Mouse (Mus musculus) limb, embryonic 15.5 days (tissue): Measurements from ENCODE around the gene Zfp317. TPM values are rescaled to one million over a fixed set of nuclear protein-coding genes. Genes with fewer than 3 reads are reported as not detected.
"Not testable (repeated sequence)": the region's sequence is repeated elsewhere in the genome, so short reads cannot be mapped to it uniquely, and the experiment has no call there.

Experiments
- ATAC-seq: fragments of 200-750 bp; cut with Nextera tagmentation; 2 replicates; pipeline ENCODE4 v1.8.0; 2017; ENCODE audit warnings: low read depth, moderate TSS enrichment; ENCODE audit not compliant: insufficient number of reproducible peaks, low FRiP score, low TSS enrichment
- H3K27ac ChIP-seq: fragments of 300-500 bp; sonication (generic); 2 replicates; pipeline ENCODE4 v1.5.1; 2015; ENCODE audit warnings: moderate library complexity, mild to moderate bottlenecking, inconsistent platforms
- H3K27me3 ChIP-seq: fragments of 300-500 bp; sonication (generic); 2 replicates; pipeline ENCODE4 v1.6.1; 2015; ENCODE audit warnings: inconsistent platforms
- H3K36me3 ChIP-seq: fragments of 300-500 bp; sonication (generic); 2 replicates; pipeline ENCODE4 v1.6.1; 2015; ENCODE audit warnings: inconsistent platforms
- H3K4me1 ChIP-seq: fragments of 300-500 bp; sonication (generic); 2 replicates; pipeline ENCODE4 v1.6.1; 2015; ENCODE audit warnings: inconsistent platforms
- H3K4me2 ChIP-seq: fragments of 300-500 bp; sonication (generic); 2 replicates; pipeline ENCODE4 v1.6.1; 2015; ENCODE audit warnings: mild to moderate bottlenecking, inconsistent platforms
- H3K4me3 ChIP-seq: fragments of 300-500 bp; sonication (generic); 2 replicates; pipeline ENCODE4 v1.5.1; 2015; ENCODE audit warnings: mild to moderate bottlenecking, inconsistent platforms
- H3K9ac ChIP-seq: fragments of 300-500 bp; sonication (generic); 2 replicates; pipeline ENCODE4 v1.6.1; 2015; ENCODE audit warnings: inconsistent platforms
- H3K9me3 ChIP-seq: fragments of 300-500 bp; sonication (generic); 2 replicates; pipeline ENCODE4 v1.6.1; 2016; ENCODE audit warnings: inconsistent platforms
- WGBS: fragments of 180-500 bp; shearing (Covaris S2); methylation state at CpG from one replicate; pipeline ENCODE4 v1.1.7; 2015; 5-methylcytosine and 5-hydroxymethylcytosine counted together
- polyA plus RNA-seq: library from polyadenylated mRNA; unstranded; fragments of >200 nt; fragmentation: Nextera tagmentation; extraction: Ambion mirVana; gene quantifications from 2 replicates; pipeline ENCODE4 v1.2.1, GENCODE M21; 2015

Zfp317 gene
- polyA plus RNA-seq = 22.7 and 23.8 TPM in 2 replicates

- Histone ChIP-seq H3K36me3 (peaks cover 9% of the 10 kb centered on the region; the same call in 1 of the 2 replicates), H3K4me1 (no peaks in the 10 kb centered on the region), H3K4me3 (peak within 1 kb of the TSS; percentile 54), H3K4me2 (peak within 1 kb of the TSS; percentile 45), H3K9ac (peak within 1 kb of the TSS; percentile 42; the same call in 1 of the 2 replicates), H3K27ac (peak within 1 kb of the TSS; percentile 90), H3K9me3 (no peaks in the 10 kb centered on the region), H3K27me3 (no peaks in the 10 kb centered on the region)
- ATAC-seq = peak; percentile 97
- 2% methylated on average over 35 of the region's 35 CpGs for WGBS
Measured at GRCm38 (mm10) chr9:19621843-19622822, at the start of gene Zfp317. Zfp317 (plus strand) TSS chr9:19622102.

DNA sequence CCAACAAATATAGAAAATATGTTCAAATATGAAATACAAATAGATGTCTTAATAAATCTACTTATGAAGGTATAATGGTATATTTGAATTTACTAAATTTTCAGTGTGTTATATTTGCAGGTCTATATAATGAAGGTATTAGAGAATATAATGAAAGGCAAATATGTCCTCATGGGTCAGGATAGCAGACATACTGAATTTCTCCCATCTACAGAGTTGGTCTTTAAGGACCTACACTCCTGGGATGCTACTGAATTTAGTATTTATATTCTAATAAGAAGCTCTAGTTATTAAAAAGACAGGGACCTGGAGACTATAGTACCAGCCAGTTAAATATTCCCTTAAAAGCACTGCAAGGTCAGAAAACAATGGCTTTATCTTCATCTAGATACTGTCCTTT, 39.6 kb upstream of the Zfp317 start, which contains the start of gene Olfr855:
TSS of gene Olfr855 (plus strand) at position 301 of the 400 bp plus-strand sequence.
- Histone ChIP-seq H3K9ac (no peak within 1 kb of the TSS), H3K9me3 (no peaks in the 10 kb centered on the region)
- ATAC-seq = no peak

GRCm38 (mm10) chr9:19621297-19621696, 605 bp upstream of the Zfp317 start:
- Histone ChIP-seq H3K27me3 (no peaks in the 10 kb centered on the region), H3K4me3 (no peak overlapping the region), H3K4me1 (no peaks in the 10 kb centered on the region), H3K9me3 (no peaks in the 10 kb centered on the region), H3K9ac (no peak overlapping the region), H3K4me2 (no peak overlapping the region), H3K36me3 (peaks cover 5% of the 10 kb centered on the region; the same call in 1 of the 2 replicates), H3K27ac (no peak overlapping the region)
- ATAC-seq = no peak
- 98% methylated on average over 3 of the region's 3 CpGs for WGBS

More for the DNA sequence above, 39.6 kb upstream of the Zfp317 start, which contains the start of gene Olfr855:
- H3K4me1 ChIP-seq = no peaks in the 10 kb centered on the region
- H3K4me3 ChIP-seq = no peak within 1 kb of the TSS
- H3K27me3 ChIP-seq = no peaks in the 10 kb centered on the region
- H3K36me3 ChIP-seq = no peaks in the 10 kb centered on the region
- H3K4me2 ChIP-seq = no peak within 1 kb of the TSS
- H3K27ac ChIP-seq = no peak within 1 kb of the TSS

GRCm38 (mm10) chr9:19629574-19629973, 7.7 kb downstream of the Zfp317 start:
- H3K4me3 ChIP-seq = no peak overlapping the region
- H3K27me3 ChIP-seq = no peaks in the 10 kb centered on the region
- H3K9me3 ChIP-seq = no peaks in the 10 kb centered on the region
- H3K36me3 ChIP-seq = peaks cover 17% of the 10 kb centered on the region
- H3K4me1 ChIP-seq = no peaks in the 10 kb centered on the region
- no peak overlapping the region for H3K4me2 ChIP-seq
- H3K9ac ChIP-seq = no peak overlapping the region
- no peak for ATAC-seq
- H3K27ac ChIP-seq = no peak overlapping the region

- Histone ChIP-seq H3K4me3 (no peak overlapping the region), H3K36me3 (peaks cover 58% of the 10 kb centered on the region), H3K9me3 (no peaks in the 10 kb centered on the region), H3K4me2 (no peak overlapping the region), H3K4me1 (no peaks in the 10 kb centered on the region), H3K27ac (no peak overlapping the region), H3K27me3 (no peaks in the 10 kb centered on the region), H3K9ac (no peak overlapping the region)
- no peak for ATAC-seq
- WGBS = 87% methylated on average over 3 of the region's 3 CpGs
Measured at GRCm38 (mm10) chr9:19645193-19645592, 23.3 kb downstream of the Zfp317 start.

- Histone ChIP-seq H3K27ac (no peak overlapping the region), H3K9ac (no peak overlapping the region), H3K4me1 (no peaks in the 10 kb centered on the region), H3K36me3 (no peaks in the 10 kb centered on the region), H3K4me2 (no peak overlapping the region), H3K27me3 (no peaks in the 10 kb centered on the region), H3K9me3 (no peaks in the 10 kb centered on the region), H3K4me3 (no peak overlapping the region)
- WGBS = 85% methylated on average over 6 of the region's 6 CpGs
- no peak for ATAC-seq
Measured at GRCm38 (mm10) chr9:19690281-19690680, 68.4 kb downstream of the Zfp317 start.

- Histone ChIP-seq H3K9ac (no peak overlapping the region), H3K9me3 (no peaks in the 10 kb centered on the region), H3K4me1 (no peaks in the 10 kb centered on the region), H3K27ac (no peak overlapping the region), H3K4me3 (no peak overlapping the region), H3K36me3 (no peaks in the 10 kb centered on the region), H3K4me2 (no peak overlapping the region), H3K27me3 (no peaks in the 10 kb centered on the region)
- ATAC-seq = no peak
- 87% methylated on average over 1 of the region's 1 CpGs for WGBS
Measured at GRCm38 (mm10) chr9:19691426-19691825, 69.5 kb downstream of the Zfp317 start.

- no peak overlapping the region for H3K9ac ChIP-seq
- 75% methylated on average over 2 of the region's 2 CpGs for WGBS
- H3K4me2 ChIP-seq = no peak overlapping the region
- no peak for ATAC-seq
- H3K4me3 ChIP-seq = no peak overlapping the region
- H3K4me1 ChIP-seq = no peaks in the 10 kb centered on the region
- no peak overlapping the region for H3K27ac ChIP-seq
- H3K36me3 ChIP-seq = no peaks in the 10 kb centered on the region
- no peaks in the 10 kb centered on the region for H3K27me3 ChIP-seq
- no peaks in the 10 kb centered on the region for H3K9me3 ChIP-seq
Measured at GRCm38 (mm10) chr9:19692430-19692829, 70.5 kb downstream of the Zfp317 start.

- H3K36me3 ChIP-seq, ATAC-seq, H3K27me3 ChIP-seq, H3K27ac ChIP-seq, H3K4me1 ChIP-seq, H3K9me3 ChIP-seq, H3K9ac ChIP-seq, H3K4me3 ChIP-seq, H3K4me2 ChIP-seq: not testable (repeated sequence)
- WGBS = 70% methylated on average over 2 of the region's 2 CpGs
Measured at GRCm38 (mm10) chr9:19694285-19694684, 72.4 kb downstream of the Zfp317 start.

- H3K9me3 ChIP-seq, H3K36me3 ChIP-seq, H3K9ac ChIP-seq, H3K27ac ChIP-seq, H3K27me3 ChIP-seq, H3K4me1 ChIP-seq, H3K4me2 ChIP-seq, ATAC-seq, H3K4me3 ChIP-seq: not testable (repeated sequence)
- WGBS = 77% methylated on average over 9 of the region's 9 CpGs
Measured at GRCm38 (mm10) chr9:19694898-19695379, 73.0 kb downstream of the Zfp317 start.
